Mouse (Mus musculus) embryo, embryonic 9.5 days (tissue): ENCODE results near the gene Hspb7.

Experiments
- DNase-seq: peaks from one replicate; pipeline ENCODE4 v3.0.0-alpha.2; 2017; ENCODE audit errors: extremely low spot score

Hspb7 gene

DNA sequence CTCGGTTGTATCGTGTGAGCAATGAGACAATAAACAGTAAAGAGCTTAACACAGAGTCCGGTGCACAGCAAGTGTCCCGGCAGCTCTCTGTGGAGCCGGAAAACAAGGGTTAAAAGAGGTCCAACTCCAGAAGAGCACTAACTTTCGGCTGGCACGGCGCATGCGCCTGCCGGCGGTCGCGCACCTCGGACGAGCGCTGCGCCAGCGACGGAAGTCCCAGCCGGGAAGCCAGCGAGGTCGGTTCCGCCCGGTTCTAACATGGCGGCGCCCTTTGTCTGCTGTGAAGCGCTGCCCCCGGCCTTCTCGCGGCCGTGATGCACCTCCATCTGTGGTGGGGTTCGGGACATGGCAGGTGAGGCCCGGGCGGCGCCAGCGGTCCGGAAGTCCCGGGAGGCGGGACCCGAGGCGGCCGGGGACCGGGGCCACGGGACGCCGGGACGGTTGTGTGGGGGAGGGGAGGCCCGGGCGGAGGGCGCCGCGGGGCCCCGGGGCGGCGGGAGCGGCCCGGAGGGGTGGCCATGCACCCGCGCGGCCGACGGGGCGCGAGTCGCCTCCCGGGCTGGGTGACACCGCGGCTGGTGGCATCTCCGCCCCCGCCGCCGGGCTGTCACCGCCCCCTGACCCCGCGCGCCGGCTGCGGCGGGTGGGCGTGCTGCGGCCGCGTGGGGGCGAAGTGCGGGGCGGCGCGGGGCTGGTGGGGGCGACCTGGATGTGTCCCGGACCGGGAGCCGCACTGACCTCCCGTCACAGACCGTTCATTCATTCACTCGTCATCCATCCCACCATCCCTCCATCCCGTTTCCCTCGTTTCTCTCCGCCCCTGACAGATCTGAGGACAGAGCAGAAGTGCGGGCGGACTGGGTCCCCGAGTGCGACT is 24.1 kb downstream of the Hspb7 start, which contains the start of gene Zbtb17:
Zbtb17 (plus strand) TSS at position 204 of the 877 bp plus-strand sequence.
- DNase-seq: peak; percentile 87

DNA sequence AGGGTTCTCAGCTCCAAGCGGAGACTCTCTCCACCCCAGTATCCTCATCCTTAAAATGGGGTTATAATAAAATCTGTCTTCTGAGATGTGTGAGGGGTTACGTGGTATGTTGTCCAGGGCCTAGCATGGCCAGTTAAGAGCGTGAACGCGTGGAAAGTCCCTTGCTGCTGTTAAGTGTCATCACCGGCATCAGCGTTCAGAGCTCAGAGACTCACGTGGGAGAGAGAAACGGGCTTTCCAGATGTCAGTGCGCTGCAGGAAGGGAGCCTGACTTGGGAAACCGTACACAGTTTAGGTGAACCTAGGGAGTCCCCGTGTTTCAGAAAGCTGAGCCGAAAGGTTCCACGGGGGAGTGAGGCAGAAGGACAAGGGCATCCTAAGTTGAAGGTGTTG is 24.7 kb downstream of the Hspb7 start:
- no peak for DNase-seq

DNA sequence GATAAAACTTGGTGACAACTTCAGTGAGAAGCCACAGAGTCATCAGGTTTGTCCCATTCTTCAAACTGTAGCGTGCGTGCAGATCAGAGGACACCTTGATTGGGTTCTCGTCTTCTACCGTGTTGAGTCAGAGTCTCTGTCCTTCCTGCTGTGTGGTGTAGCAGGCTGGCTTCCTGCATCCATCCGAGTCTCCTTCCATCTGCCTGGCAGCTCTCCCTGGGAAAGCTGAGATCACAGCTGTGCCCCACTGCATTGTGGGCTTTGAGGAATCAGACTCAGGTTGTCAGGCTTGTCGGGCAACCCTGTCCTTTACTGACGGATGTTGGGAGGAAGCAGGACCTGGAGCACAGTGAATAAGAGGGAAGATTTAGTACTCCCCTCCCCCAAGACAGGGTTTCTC is 25.6 kb downstream of the Hspb7 start:
- no peak for DNase-seq

DNA sequence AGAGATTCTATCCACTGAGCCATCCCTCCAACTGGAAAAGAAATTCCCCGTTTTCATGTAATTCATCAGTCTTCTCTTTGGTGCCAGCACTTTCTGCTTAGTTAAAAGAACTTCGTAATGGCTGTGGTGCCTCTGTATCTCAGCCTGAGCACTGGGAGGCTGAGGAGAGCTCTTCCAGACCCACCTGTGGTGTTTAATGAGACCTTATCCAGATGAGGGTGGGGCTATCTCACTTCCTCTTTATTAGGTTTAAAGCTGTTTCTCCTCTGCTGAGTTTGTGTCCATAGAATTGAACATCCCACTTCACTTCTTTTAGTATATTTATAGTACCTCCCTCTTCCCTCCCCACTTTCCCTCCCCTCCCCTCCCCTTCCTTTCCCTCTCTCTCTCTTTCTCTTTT is 30.7 kb downstream of the Hspb7 start:
- no peak for DNase-seq

GRCm38 (mm10) chr4:141451916-141452450 is 31.4 kb downstream of the Hspb7 start:
- DNase-seq: no peak

DNA sequence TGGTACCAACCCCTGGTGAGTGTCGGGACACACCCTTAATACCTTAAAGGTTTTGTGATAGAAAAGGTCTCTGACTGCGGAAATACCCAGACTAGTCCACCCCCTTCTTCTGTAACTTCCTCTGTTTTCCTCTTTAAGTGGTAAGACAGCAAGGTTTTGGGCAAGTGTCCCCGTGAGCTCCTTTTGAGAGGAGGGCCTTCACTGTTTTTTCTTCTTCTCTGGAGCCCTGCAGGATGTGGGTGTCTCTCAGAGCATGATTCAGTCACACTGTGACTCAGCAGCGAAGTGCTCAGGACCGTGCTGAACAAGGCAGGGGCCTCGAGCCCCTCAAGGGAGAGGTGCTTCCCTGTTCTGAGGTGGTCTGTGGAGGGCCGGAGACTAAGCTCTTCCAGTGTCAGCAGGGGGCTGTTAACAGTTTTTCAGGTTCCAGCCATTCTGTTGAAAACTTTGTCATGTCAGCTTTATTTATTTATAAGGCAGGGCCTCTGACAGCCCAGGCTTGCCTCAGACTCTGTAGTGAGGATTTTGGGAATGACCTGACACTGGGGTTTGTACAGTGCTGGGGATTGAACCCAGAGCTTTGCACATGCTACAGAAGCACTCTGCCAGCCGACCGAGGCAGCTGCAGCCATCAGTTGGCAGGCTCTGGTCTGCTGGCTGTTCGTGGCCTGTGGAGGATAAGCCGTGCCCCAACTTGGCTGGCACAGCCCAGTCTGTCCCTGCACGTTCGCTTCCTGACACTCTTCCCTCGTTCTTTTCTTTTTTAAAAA is 34.2 kb downstream of the Hspb7 start:
- no peak for DNase-seq

DNA sequence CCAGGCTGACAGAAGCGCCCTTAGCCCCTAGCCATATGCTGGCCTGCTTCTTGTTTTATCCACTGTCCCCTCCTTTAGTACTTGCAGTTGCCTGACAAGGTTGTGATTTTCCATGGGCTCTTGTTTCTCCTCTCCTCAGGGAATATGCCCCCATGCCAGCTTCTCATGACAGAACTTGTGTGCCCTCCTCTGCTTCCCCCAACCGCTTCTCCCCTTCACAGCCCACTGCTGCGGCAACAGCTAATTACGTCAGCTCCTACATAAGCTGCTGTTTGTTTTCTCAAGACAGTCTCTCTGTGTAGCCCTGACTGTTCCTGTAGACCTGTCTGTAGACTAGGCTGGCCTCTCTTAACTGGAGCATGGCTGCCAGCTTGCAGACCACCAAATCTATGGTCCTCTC is 34.9 kb downstream of the Hspb7 start:
- DNase-seq: no peak

GRCm38 (mm10) chr4:141456193-141456938 is 35.8 kb downstream of the Hspb7 start:
- DNase-seq: no peak

DNA sequence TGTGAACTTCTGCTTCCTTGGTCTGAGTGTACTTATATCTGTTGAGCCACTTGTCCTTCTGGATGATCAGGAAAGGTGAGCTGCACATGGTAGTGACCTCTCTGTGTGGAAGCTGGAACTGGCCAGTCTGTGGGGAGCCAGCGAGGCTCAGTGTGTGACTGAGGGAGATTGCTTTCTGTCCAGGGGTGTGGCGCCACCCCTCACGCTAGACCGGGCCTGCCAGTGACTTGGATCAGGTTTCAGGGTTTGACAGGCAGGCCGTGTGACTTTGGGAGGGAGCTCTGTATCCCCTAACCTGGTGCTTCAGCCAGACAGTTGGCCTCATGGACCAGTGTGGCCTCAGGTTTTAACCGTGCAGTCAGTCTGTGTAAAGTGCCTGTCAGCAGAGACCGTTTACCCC is 37.7 kb downstream of the Hspb7 start:
- DNase-seq: peak; percentile 46

GRCm38 (mm10) chr4:141458888-141459287 is 38.3 kb downstream of the Hspb7 start:
- DNase-seq: no peak

DNA sequence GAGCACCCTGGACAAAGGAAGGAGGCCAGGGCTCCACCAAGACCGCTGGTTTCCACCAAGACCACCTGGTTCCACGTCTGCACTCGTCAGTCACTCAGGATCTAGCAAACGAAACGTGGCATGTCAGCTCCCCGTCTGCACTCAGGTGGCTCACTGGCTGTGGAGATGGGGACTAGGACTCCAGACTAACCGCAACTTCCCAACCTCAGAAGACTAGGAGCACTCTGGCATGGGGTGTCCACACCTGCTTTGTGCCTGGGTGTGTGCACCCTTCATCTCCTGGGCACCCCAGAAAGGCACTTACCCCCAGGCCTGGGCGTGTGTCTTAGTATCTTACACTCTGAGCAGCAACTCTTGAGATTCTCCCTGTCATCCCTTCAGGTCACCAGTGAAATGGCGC is 39.2 kb downstream of the Hspb7 start:
- DNase-seq: no peak

GRCm38 (mm10) chr4:141460481-141460880 is 39.9 kb downstream of the Hspb7 start:
- no peak for DNase-seq

- no peak for DNase-seq
Observed at GRCm38 (mm10) chr4:141461088-141461487, 40.5 kb downstream of the Hspb7 start.

- DNase-seq: no peak
Observed at GRCm38 (mm10) chr4:141461576-141461975, 41.0 kb downstream of the Hspb7 start.

GRCm38 (mm10) chr4:141463472-141463871 is 42.9 kb downstream of the Hspb7 start:
- no peak for DNase-seq

GRCm38 (mm10) chr4:141464722-141465121 is 44.1 kb downstream of the Hspb7 start:
- no peak for DNase-seq

GRCm38 (mm10) chr4:141465512-141466288 is 45.1 kb downstream of the Hspb7 start:
- DNase-seq: no peak

GRCm38 (mm10) chr4:141466289-141466795 is 45.8 kb downstream of the Hspb7 start:
- no peak for DNase-seq

DNA sequence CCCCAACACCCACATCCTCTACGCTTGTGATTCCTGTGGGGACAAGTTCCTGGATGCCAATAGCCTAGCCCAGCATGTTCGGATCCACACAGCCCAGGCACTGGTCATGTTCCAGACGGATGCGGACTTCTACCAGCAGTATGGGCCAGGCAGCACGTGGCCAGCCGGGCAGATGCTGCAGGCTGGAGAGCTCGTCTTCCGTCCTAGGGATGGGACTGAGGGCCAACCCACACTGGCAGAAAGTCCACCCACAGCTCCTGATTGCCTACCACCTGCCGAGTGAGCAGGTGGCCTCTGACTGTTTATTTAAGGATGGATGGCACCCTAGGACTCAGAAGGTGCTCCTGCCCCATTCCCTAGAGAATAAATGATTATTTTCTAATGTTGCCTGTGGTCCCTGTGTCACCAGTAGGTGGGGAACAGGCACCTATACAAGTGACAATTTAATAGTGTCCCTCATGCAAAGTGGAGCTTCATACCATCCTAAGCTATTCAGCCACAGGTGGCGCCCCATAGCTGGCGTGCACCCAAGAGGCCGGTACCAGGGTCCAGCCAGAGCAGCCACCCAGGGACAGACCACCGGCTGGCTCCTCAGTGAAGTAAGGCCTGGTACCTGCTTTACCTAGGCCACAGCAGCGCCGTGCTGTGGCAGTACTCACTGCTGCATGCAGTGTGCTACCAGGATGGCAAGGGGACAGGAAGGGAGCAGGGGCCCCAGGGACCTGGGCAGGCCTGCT is 46.4 kb downstream of the Hspb7 start:
- no peak for DNase-seq

- no peak for DNase-seq
Observed at GRCm38 (mm10) chr4:141467581-141467927, 47.0 kb downstream of the Hspb7 start.
